Mouse (Mus musculus) gastrocnemius, postnatal 25 days (tissue): Measurements from ENCODE around the gene Egfr. TPM values are rescaled to one million over a fixed set of nuclear protein-coding genes. Genes with fewer than 3 reads are reported as not detected.

Experiments
- DNase-seq: peaks from one replicate; pipeline ENCODE4 v3.0.0; 2022
- total RNA-seq, 2 experiments: library from RNA; stranded (reverse); gene quantifications; 1 replicate in 1 of 2; 2 replicates in 1 of 2; pipeline ENCODE4 v1.2.3; 2021

Egfr gene
- total RNA-seq, 2 experiments from 2014 or later, result 13.9 to 14.3 TPM

- DNase-seq, result no peak
Observed at GRCm38 (mm10) chr11:16776967-16777366, 25.0 kb downstream of the Egfr start.

- DNase-seq, result no peak
Observed at GRCm38 (mm10) chr11:16781604-16782003, 29.6 kb downstream of the Egfr start.

- no peak for DNase-seq
Observed at GRCm38 (mm10) chr11:16783926-16784659, 32.1 kb downstream of the Egfr start.

- DNase-seq, result no peak
Observed at GRCm38 (mm10) chr11:16792638-16793585, 40.9 kb downstream of the Egfr start.

- peak; percentile 71 for DNase-seq
Observed at GRCm38 (mm10) chr11:16795012-16795411, 43.0 kb downstream of the Egfr start.

GRCm38 (mm10) chr11:16795513-16795912 lies 43.5 kb downstream of the Egfr start:
- no peak for DNase-seq

GRCm38 (mm10) chr11:16797456-16797855 lies 45.5 kb downstream of the Egfr start:
- no peak for DNase-seq

GRCm38 (mm10) chr11:16798136-16798535 lies 46.1 kb downstream of the Egfr start:
- peak; percentile 77 for DNase-seq

- DNase-seq, result peak; percentile 78
Observed at GRCm38 (mm10) chr11:16800507-16800906, 48.5 kb downstream of the Egfr start.

- no peak for DNase-seq
Observed at GRCm38 (mm10) chr11:16802668-16803067, 50.7 kb downstream of the Egfr start.

GRCm38 (mm10) chr11:16804016-16804415 lies 52.0 kb downstream of the Egfr start:
- no peak for DNase-seq

GRCm38 (mm10) chr11:16805886-16806285 lies 53.9 kb downstream of the Egfr start:
- DNase-seq, result no peak

- no peak for DNase-seq
Observed at GRCm38 (mm10) chr11:16809161-16809967, 57.4 kb downstream of the Egfr start.

GRCm38 (mm10) chr11:16810086-16810485 lies 58.1 kb downstream of the Egfr start:
- no peak for DNase-seq

- no peak for DNase-seq
Observed at GRCm38 (mm10) chr11:16813298-16813697, 61.3 kb downstream of the Egfr start.

- DNase-seq, result peak; percentile 72
Observed at GRCm38 (mm10) chr11:16816414-16816813, 64.4 kb downstream of the Egfr start.

- no peak for DNase-seq
Observed at GRCm38 (mm10) chr11:16817336-16818034, 65.5 kb downstream of the Egfr start.

GRCm38 (mm10) chr11:16819424-16819823 lies 67.4 kb downstream of the Egfr start:
- DNase-seq, result no peak

- DNase-seq, result no peak
Observed at GRCm38 (mm10) chr11:16820138-16820537, 68.1 kb downstream of the Egfr start.

- DNase-seq, result no peak
Observed at GRCm38 (mm10) chr11:16821668-16822254, 69.8 kb downstream of the Egfr start.
